Mouse (Mus musculus) testis, adult 2 months (tissue): ENCODE results near the gene Tmem9. TPM values are rescaled to one million over a fixed set of nuclear protein-coding genes. Genes with fewer than 3 reads are reported as not detected.

Source experiments
- H3K27ac ChIP-seq: fragments of 200-500 bp; 2 replicates; pipeline ENCODE4 v1.5.1; 2012; ENCODE audit warnings: low read depth, low read length; ENCODE audit not compliant: control insufficient read depth, insufficient read depth
- H3K27me3 ChIP-seq: fragments of 200-500 bp; 2 replicates; pipeline ENCODE4 v1.6.1; 2012; ENCODE audit warnings: mild to moderate bottlenecking, low read length, moderate library complexity; ENCODE audit not compliant: control insufficient read depth, insufficient read depth
- H3K36me3 ChIP-seq: fragments of 200-500 bp; 2 replicates; pipeline ENCODE4 v1.6.1; 2012; ENCODE audit warnings: mild to moderate bottlenecking, low read length; ENCODE audit not compliant: control insufficient read depth, insufficient read depth
- H3K4me1 ChIP-seq: fragments of 200-500 bp; 2 replicates; pipeline ENCODE4 v1.6.1; 2012; ENCODE audit warnings: low read length; ENCODE audit not compliant: control insufficient read depth, insufficient read depth
- H3K4me3 ChIP-seq: fragments of 200-500 bp; 2 replicates; pipeline ENCODE4 v1.5.1; 2012; ENCODE audit warnings: low read depth, mild to moderate bottlenecking, low read length, moderate library complexity, mixed read lengths; ENCODE audit not compliant: control insufficient read depth
- CTCF ChIP-seq: fragments of 200-500 bp; IDR thresholded peaks from 2 replicates; pipeline ENCODE4 v1.5.1; 2012; ENCODE audit warnings: low read depth, mild to moderate bottlenecking, inconsistent platforms, low read length, moderate library complexity; ENCODE audit not compliant: control insufficient read depth, insufficient read depth, insufficient replicate concordance
- POLR2A ChIP-seq: fragments of 200-500 bp; IDR thresholded peaks from 2 replicates; pipeline ENCODE4 v1.6.1; 2012; ENCODE audit warnings: low read depth, mild to moderate bottlenecking, inconsistent platforms, low read length, moderate library complexity; ENCODE audit not compliant: control insufficient read depth
- polyA plus RNA-seq: library from polyadenylated mRNA; depleted of rRNA; stranded (reverse); fragments of >200 nt; gene quantifications from 2 replicates; pipeline ENCODE4 v1.2.3, GENCODE M21; 2012

Tmem9 gene
- polyA plus RNA-seq, 1 experiment = 22.5 TPM

- H3K4me1 ChIP-seq = peaks cover 6% of the 10 kb centered on the region
- no peak within 1 kb of the TSS for H3K27ac ChIP-seq
- H3K4me3 ChIP-seq = peak within 1 kb of the TSS; percentile 11
- H3K36me3 ChIP-seq = no peaks in the 10 kb centered on the region
- TF ChIP-seq CTCF = no peak
- no peak for TF ChIP-seq POLR2A
- peaks cover 3% of the 10 kb centered on the region; the same call in 1 of the 2 replicates for H3K27me3 ChIP-seq
These were observed 42.5 kb downstream of the Tmem9 start, which contains the start of gene Ascl5 for GRCm38 (mm10) chr1:136050312-136051012. Gene Ascl5, plus strand, starts transcription at chr1:136050804.

DNA sequence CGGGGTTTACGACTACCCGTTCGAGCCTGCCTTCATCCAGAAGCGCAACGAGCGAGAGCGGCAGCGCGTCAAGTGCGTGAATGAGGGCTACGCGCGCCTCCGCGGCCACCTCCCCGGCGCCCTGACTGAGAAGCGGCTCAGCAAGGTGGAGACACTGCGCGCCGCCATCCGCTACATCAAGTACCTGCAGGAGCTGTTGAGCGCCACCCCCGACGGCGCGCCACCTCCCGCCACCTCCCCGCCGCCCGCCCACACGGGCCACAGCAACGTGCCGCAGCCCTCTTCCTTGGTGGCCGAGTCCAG lies 43.0 kb downstream of the Tmem9 start:
- TF ChIP-seq POLR2A = no peak
- TF ChIP-seq CTCF = no peak
- no peak overlapping the region for H3K27ac ChIP-seq
- no peaks in the 10 kb centered on the region for H3K36me3 ChIP-seq
- peak overlapping the region; percentile 11 for H3K4me3 ChIP-seq
- peaks cover 3% of the 10 kb centered on the region; the same call in 1 of the 2 replicates for H3K27me3 ChIP-seq
- peaks cover 6% of the 10 kb centered on the region for H3K4me1 ChIP-seq

- Histone ChIP-seq H3K4me3 (no peak overlapping the region), H3K36me3 (no peaks in the 10 kb centered on the region), H3K27me3 (peaks cover 3% of the 10 kb centered on the region; the same call in 1 of the 2 replicates), H3K4me1 (peaks cover 6% of the 10 kb centered on the region), H3K27ac (no peak overlapping the region)
- TF ChIP-seq POLR2A = no peak
- peak; percentile 44; the same call in 1 of the 2 replicates for TF ChIP-seq CTCF
These were observed 43.5 kb downstream of the Tmem9 start for GRCm38 (mm10) chr1:136051465-136051864.

DNA sequence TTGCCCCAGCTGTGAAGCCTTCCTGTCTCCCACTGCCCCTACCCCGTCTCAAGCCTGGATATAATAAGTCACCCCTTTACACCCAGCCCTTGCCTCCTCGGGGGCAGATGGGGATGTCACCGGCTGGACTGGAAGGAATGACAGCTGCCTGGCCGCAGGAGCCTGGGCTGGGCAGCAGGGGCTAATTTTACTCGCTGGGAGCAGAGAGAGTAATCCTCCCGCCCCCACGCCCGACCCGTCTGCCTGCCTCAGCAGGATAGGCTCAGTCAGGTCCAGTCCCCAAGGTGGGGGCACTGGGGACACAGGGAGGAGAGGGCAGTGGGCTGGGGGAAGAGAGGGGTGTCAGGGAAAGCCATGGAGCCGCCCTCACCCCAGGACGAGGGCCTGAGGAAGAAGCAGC lies 44.6 kb downstream of the Tmem9 start, which contains the start of gene Cacna1s:
Gene Cacna1s, plus strand, starts transcription at position 204 of the 400 bp plus-strand sequence.
- Histone ChIP-seq H3K36me3 (no peaks in the 10 kb centered on the region), H3K4me3 (no peak within 1 kb of the TSS), H3K27ac (no peak within 1 kb of the TSS), H3K4me1 (peaks cover 6% of the 10 kb centered on the region), H3K27me3 (peaks cover 3% of the 10 kb centered on the region; the same call in 1 of the 2 replicates)
- TF ChIP-seq CTCF (no peak), POLR2A (no peak)

DNA sequence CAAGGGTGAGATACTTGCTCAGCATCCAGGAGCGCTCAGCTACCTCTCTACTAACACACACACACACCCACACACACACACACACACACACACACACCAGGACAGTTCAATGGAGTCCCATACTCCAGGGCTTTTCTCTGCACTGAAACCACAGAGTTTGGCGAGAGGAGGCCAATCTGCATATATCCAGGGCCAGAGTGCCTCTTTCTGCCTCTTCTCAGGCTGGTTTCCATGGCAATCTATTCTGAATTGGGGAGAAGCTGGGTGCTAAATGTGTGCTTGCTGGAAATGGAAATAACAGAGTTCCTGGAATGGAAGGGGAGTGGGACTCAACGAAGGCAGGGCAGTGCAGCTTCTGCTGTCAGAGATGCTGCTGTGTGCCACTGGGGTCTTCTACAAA lies 47.8 kb downstream of the Tmem9 start:
- Histone ChIP-seq H3K27me3 (no peaks in the 10 kb centered on the region), H3K4me1 (peaks cover under 1% of the 10 kb centered on the region; the same call in 1 of the 2 replicates), H3K36me3 (no peaks in the 10 kb centered on the region), H3K4me3 (no peak overlapping the region), H3K27ac (no peak overlapping the region)
- TF ChIP-seq CTCF = no peak
- TF ChIP-seq POLR2A = no peak

- H3K27ac ChIP-seq = no peak overlapping the region
- no peaks in the 10 kb centered on the region for H3K4me1 ChIP-seq
- no peak for TF ChIP-seq CTCF
- TF ChIP-seq POLR2A = no peak
- H3K4me3 ChIP-seq = no peak overlapping the region
- no peaks in the 10 kb centered on the region for H3K27me3 ChIP-seq
- no peaks in the 10 kb centered on the region for H3K36me3 ChIP-seq
These were observed 50.6 kb downstream of the Tmem9 start for GRCm38 (mm10) chr1:136058594-136058993.

- no peaks in the 10 kb centered on the region for H3K36me3 ChIP-seq
- H3K4me3 ChIP-seq = no peak overlapping the region
- TF ChIP-seq CTCF = no peak
- TF ChIP-seq POLR2A = no peak
- no peaks in the 10 kb centered on the region for H3K27me3 ChIP-seq
- H3K4me1 ChIP-seq = no peaks in the 10 kb centered on the region
- H3K27ac ChIP-seq = no peak overlapping the region
These were observed 53.3 kb downstream of the Tmem9 start for GRCm38 (mm10) chr1:136061041-136061789.

- no peak for TF ChIP-seq POLR2A
- no peak for TF ChIP-seq CTCF
- Histone ChIP-seq H3K4me1 (no peaks in the 10 kb centered on the region), H3K36me3 (no peaks in the 10 kb centered on the region), H3K27ac (no peak overlapping the region), H3K27me3 (no peaks in the 10 kb centered on the region), H3K4me3 (no peak overlapping the region)
These were observed 53.8 kb downstream of the Tmem9 start for GRCm38 (mm10) chr1:136061790-136062141.
